Mouse (Mus musculus): ENCODE measurements around the gene Pglyrp2. TPM values are rescaled to one million over a fixed set of nuclear protein-coding genes. Genes with fewer than 3 reads are reported as not detected.

Pglyrp2 gene
- total RNA-seq (2021): under 1 TPM; 0.16 to 0.20 TPM

- intact Hi-C loops (cut with DNase I): no loop called here
- DNase-seq (ENCODE audit: low spot score): no peak
Observed at GRCm38 (mm10) chr17:32424034-32424433, at the start of gene Pglyrp2. Gene Pglyrp2, minus strand, starts transcription at chr17:32424167.

- intact Hi-C loops (cut with DNase I): no loop called here
- no peak for DNase-seq (ENCODE audit: low spot score)
Observed at GRCm38 (mm10) chr17:32472176-32472575, 48.2 kb upstream of the Pglyrp2 start.

GRCm38 (mm10) chr17:32470795-32471194 lies 46.8 kb upstream of the Pglyrp2 start:
- intact Hi-C loops (cut with DNase I): no loop called here
- no peak for DNase-seq (ENCODE audit: low spot score)

- intact Hi-C loops (cut with DNase I): no loop called here
- no peak for DNase-seq (ENCODE audit: low spot score)
Observed at GRCm38 (mm10) chr17:32468494-32468893, 44.5 kb upstream of the Pglyrp2 start.

GRCm38 (mm10) chr17:32454997-32455396 lies 31.0 kb upstream of the Pglyrp2 start:
- intact Hi-C loops (cut with DNase I): no loop called here
- no peak for DNase-seq (ENCODE audit: low spot score)

GRCm38 (mm10) chr17:32454188-32454587 lies 30.2 kb upstream of the Pglyrp2 start:
- intact Hi-C loops (cut with DNase I): no loop called here
- no peak for DNase-seq (ENCODE audit: low spot score)

- intact Hi-C loops (cut with DNase I): no loop called here
- DNase-seq (ENCODE audit: low spot score): no peak
Observed at GRCm38 (mm10) chr17:32452482-32452881, 28.5 kb upstream of the Pglyrp2 start, which contains the start of gene Cyp4f39. Gene Cyp4f39, plus strand, starts transcription at chr17:32452723.

GRCm38 (mm10) chr17:32450844-32451537 lies 27.0 kb upstream of the Pglyrp2 start:
- intact Hi-C loops (cut with DNase I): no loop called here
- DNase-seq (ENCODE audit: low spot score): no peak

GRCm38 (mm10) chr17:32449042-32449441 lies 25.1 kb upstream of the Pglyrp2 start:
- DNase-seq (ENCODE audit: low spot score): no peak
- intact Hi-C loops (cut with DNase I): no loop called here

- intact Hi-C loops (cut with DNase I): no loop called here
- no peak for DNase-seq (ENCODE audit: low spot score)
Observed at GRCm38 (mm10) chr17:32447195-32447594, 23.2 kb upstream of the Pglyrp2 start.

GRCm38 (mm10) chr17:32445016-32445415 lies 21.0 kb upstream of the Pglyrp2 start:
- intact Hi-C loops (cut with DNase I): no loop called here
- DNase-seq (ENCODE audit: low spot score): peak; percentile 39

GRCm38 (mm10) chr17:32443245-32443644 lies 19.3 kb upstream of the Pglyrp2 start:
- intact Hi-C loops (cut with DNase I): no loop called here
- DNase-seq (ENCODE audit: low spot score): no peak

GRCm38 (mm10) chr17:32437106-32437505 lies 13.1 kb upstream of the Pglyrp2 start:
- no peak for DNase-seq (ENCODE audit: low spot score)
- intact Hi-C loops (cut with DNase I): no loop called here

GRCm38 (mm10) chr17:32435151-32435550 lies 11.2 kb upstream of the Pglyrp2 start:
- no peak for DNase-seq (ENCODE audit: low spot score)
- intact Hi-C loops (cut with DNase I): no loop called here

GRCm38 (mm10) chr17:32434324-32434723 lies 10.4 kb upstream of the Pglyrp2 start:
- no peak for DNase-seq (ENCODE audit: low spot score)
- intact Hi-C loops (cut with DNase I): loop anchor here (5.0 kb wide), 1 partner anchor 87 kb away; no protein-coding TSS in a partner anchor

- no peak for DNase-seq (ENCODE audit: low spot score)
Observed at GRCm38 (mm10) chr17:32431972-32432371, 8.0 kb upstream of the Pglyrp2 start.

GRCm38 (mm10) chr17:32426610-32427009 lies 2.6 kb upstream of the Pglyrp2 start:
- intact Hi-C loops (cut with DNase I): no loop called here
- no peak for DNase-seq (ENCODE audit: low spot score)

More at GRCm38 (mm10) chr17:32431972-32432371, 8.0 kb upstream of the Pglyrp2 start:
- intact Hi-C loops (cut with DNase I): loop anchor here (5.0 kb wide), 1 partner anchor 85 kb away; no protein-coding TSS in a partner anchor

GRCm38 (mm10) chr17:32420781-32421180 lies 3.2 kb downstream of the Pglyrp2 start:
- intact Hi-C loops (cut with DNase I): no loop called here
- no peak for DNase-seq (ENCODE audit: low spot score)

- intact Hi-C loops (cut with DNase I): no loop called here
- DNase-seq (ENCODE audit: low spot score): no peak
Observed at GRCm38 (mm10) chr17:32419989-32420388, 4.0 kb downstream of the Pglyrp2 start.

GRCm38 (mm10) chr17:32416771-32417170 lies 7.2 kb downstream of the Pglyrp2 start:
- intact Hi-C loops (cut with DNase I): no loop called here
- no peak for DNase-seq (ENCODE audit: low spot score)

GRCm38 (mm10) chr17:32415417-32416020 lies 8.4 kb downstream of the Pglyrp2 start:
- intact Hi-C loops (cut with DNase I): no loop called here
- DNase-seq (ENCODE audit: low spot score): no peak
